Mouse (Mus musculus) thymus, postnatal 25 days (tissue): ENCODE data around the gene Olfr655.

Experiments used
- DNase-seq: peaks from one replicate; pipeline ENCODE4 v3.0.0; 2022

The Olfr655 gene

GRCm38 (mm10) chr7:104601679-104602078 is at the start of gene Olfr655:
Gene Olfr655, minus strand, starts transcription at chr7:104601779.
- DNase-seq: no peak

- peak; percentile 19 for DNase-seq
Observed at GRCm38 (mm10) chr7:104646841-104647482, 45.4 kb upstream of the Olfr655 start, which contains the start of gene Olfr658. Gene Olfr658, minus strand, starts transcription at chr7:104647305.

GRCm38 (mm10) chr7:104624494-104624893 is 22.9 kb upstream of the Olfr655 start, which contains the start of gene Olfr657:
Gene Olfr657, plus strand, starts transcription at chr7:104624794.
- DNase-seq: no peak

GRCm38 (mm10) chr7:104613655-104614054 is 12.1 kb upstream of the Olfr655 start, which contains the start of gene Olfr656:
Gene Olfr656, plus strand, starts transcription at chr7:104613955.
- DNase-seq: no peak

GRCm38 (mm10) chr7:104604727-104605126 is 3.1 kb upstream of the Olfr655 start:
- DNase-seq: no peak

- DNase-seq: peak; percentile 63
Observed at GRCm38 (mm10) chr7:104603173-104603572, 1.6 kb upstream of the Olfr655 start.

GRCm38 (mm10) chr7:104588274-104588673 is 13.3 kb downstream of the Olfr655 start:
- DNase-seq: no peak

GRCm38 (mm10) chr7:104586725-104587124 is 14.9 kb downstream of the Olfr655 start, which contains the start of gene Olfr654:
Gene Olfr654, plus strand, starts transcription at chr7:104587025.
- no peak for DNase-seq

GRCm38 (mm10) chr7:104581429-104581828 is 20.1 kb downstream of the Olfr655 start:
- no peak for DNase-seq

- no peak for DNase-seq
Observed at GRCm38 (mm10) chr7:104580846-104581245, 20.7 kb downstream of the Olfr655 start.

GRCm38 (mm10) chr7:104577014-104577413 is 24.6 kb downstream of the Olfr655 start, which contains the start of gene Olfr653:
Gene Olfr653, plus strand, starts transcription at chr7:104577314.
- DNase-seq: no peak

GRCm38 (mm10) chr7:104560601-104561000 is 41.0 kb downstream of the Olfr655 start, which contains the start of gene Olfr652:
Gene Olfr652, plus strand, starts transcription at chr7:104560901.
- DNase-seq: no peak

- DNase-seq: no peak
Observed at GRCm38 (mm10) chr7:104552700-104553099, 48.9 kb downstream of the Olfr655 start.

GRCm38 (mm10) chr7:104549833-104550232 is 51.7 kb downstream of the Olfr655 start, which contains the start of gene Olfr651:
Gene Olfr651, plus strand, starts transcription at chr7:104550133.
- no peak for DNase-seq
